Mouse (Mus musculus) thymus, postnatal 10 days (tissue): ENCODE measurements around the gene Csf1.

Experiments used
- DNase-seq, 2 experiments: peaks; one replicate each; pipeline ENCODE4 v3.0.0; 2021; ENCODE audit warnings: low spot score in 2 of 2

The Csf1 gene

GRCm38 (mm10) chr3:107703675-107704370 lies 56.4 kb downstream of the Csf1 start:
- no peak for DNase-seq

- no peak for DNase-seq
Observed at GRCm38 (mm10) chr3:107701767-107702394, 58.4 kb downstream of the Csf1 start.

GRCm38 (mm10) chr3:107700625-107701024 lies 59.6 kb downstream of the Csf1 start:
- no peak for DNase-seq

DNA sequence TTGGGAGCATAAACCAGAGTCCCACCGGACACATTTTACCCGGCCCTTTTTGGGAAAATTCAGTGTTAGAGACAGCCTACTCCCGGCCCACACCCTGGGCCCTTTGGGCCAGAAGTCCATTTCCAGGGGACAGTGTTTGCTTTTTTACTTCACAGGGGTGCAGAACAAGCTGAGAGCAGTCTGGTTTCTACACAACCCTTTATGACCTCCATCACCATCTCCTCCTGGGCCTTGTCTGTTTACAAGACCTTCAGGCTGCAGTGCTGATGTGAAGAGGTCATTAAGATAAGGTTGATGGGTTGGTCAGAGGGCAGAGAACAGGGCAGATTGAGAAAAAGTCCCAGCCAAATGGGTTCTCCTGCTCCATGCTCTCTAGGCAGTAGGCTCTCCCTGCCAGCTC lies 63.4 kb downstream of the Csf1 start:
- DNase-seq: no peak

DNA sequence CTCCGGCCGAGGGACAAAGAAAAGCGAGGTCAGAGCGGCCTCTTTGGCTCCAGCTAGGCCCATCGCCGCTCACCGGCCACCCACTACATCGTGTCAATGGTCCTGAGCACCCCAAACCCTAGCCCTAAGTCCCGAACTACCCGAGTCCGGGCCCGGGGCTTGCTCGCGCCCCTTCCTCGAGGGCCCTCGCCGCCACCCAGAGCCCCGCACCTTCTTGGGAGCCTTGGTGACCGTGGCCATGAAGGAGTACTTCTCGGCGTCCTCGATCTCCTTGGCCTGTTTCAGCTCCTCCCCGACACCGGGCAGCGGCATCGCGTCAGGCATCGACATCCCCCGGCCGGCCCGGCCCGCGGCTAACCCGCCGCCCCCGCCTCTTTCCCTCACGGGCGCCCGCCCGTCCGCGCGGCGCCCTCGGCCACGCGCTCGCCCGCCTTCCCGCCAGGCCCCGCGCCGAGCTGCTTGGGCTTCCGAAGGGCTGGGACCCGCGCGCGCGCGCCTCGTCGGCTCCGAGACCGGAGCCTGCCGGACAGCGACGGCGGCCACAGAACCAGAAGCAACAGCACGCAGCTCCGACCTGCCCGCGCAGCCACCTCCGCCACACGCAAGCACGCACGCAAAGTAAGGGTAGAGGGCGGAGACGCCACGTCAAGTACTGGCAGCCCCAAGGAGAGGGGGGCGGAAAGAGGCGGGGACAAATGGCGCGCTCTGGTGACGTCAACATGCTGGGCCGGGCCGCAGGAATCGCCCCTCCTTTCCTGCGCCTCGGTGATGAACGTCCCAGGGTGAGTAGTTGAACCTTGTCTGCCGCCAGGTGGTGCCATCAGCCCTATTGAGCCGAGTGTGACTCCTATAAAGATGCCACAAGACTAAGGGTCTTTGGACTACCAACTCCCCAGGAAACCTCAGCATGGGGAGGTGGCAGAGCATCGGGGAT lies 64.1 kb downstream of the Csf1 start, which contains the start of gene Ahcyl1:
Ahcyl1 (minus strand) TSS at position 613 of the 934 bp plus-strand sequence.
- peak; percentile 98 for DNase-seq

DNA sequence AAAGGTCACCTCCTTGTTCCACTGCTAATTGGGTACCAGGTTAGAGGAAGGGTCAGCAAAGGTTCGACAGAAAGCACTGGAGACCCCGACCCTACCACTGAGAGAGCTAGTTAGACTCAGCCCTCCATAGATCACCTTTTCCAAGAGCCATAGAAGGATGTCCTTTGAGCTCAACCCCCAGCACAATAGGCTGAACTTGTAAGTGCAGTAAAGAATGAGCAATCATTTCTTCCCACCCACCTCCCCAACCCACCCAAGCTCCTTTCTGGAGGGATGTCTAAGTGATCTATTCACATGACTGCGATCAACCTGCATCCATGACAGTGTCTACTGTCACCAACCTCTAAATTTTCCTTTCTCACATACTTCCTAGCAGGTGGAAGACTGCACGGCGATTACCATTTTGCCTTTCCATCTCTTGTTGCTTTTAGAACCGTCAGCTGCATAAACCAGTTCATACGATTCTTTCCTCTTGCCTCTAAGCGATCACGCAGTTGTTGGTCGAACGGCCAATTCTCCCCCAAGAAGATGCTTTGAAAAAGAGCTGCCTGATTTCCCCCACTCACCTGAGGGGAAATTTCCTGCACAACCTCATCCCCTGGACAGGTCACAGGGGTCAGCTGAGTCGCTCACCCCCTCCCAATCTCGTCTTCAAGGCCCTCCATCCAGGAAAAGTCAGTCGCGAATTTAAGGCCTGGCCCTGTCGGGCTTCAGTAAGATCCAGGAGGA lies 64.9 kb downstream of the Csf1 start:
- no peak for DNase-seq

DNA sequence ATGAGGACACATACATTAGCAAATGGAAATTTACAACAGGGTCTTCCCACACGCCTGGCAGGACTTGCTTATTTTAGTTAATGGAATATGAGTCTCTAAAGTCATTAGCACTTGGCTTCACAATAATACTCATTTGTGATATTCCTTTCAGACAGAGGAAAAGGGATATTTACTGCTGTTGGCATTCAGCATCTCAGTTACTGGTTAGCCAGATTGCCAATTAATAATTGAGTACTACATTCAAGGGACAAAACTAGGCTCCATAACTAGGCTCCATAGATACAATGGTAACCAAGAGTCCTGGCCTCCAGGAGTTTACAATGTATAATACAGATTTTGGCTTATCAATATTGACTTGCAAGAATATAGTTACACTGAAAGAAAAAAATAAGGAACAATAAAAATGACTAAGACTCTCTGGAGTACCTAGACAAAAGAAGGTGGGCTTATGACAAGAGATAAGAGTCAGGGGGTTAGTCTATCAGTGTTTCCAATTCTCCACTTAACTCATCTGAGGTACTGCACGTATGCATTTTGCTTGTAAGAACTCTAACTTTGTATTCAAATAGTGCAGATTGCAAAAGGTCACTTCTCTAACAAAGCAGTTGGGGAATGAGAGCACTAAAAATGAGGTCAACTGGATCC lies 65.9 kb downstream of the Csf1 start:
- no peak for DNase-seq
